Mouse (Mus musculus) retina, adult 2 months (tissue): ENCODE results near the gene Iqck.

Source experiments
- DNase-seq: peaks from one replicate; pipeline ENCODE4 v3.0.0-alpha.2; 2012; ENCODE audit warnings: low read depth, low spot score

Gene Iqck

GRCm38 (mm10) chr7:118986369-118986768, 130.8 kb downstream of the Iqck start:
- DNase-seq = no peak

GRCm38 (mm10) chr7:118989275-118989856, 133.8 kb downstream of the Iqck start:
- DNase-seq = no peak

- no peak for DNase-seq
These were observed 134.7 kb downstream of the Iqck start for GRCm38 (mm10) chr7:118990282-118990681.

- no peak for DNase-seq
These were observed 135.9 kb downstream of the Iqck start for GRCm38 (mm10) chr7:118991341-118991884.

GRCm38 (mm10) chr7:118992080-118992560, 136.6 kb downstream of the Iqck start:
- DNase-seq = no peak

GRCm38 (mm10) chr7:118992623-118993405, 137.3 kb downstream of the Iqck start:
- no peak for DNase-seq

GRCm38 (mm10) chr7:118993597-118994230, 138.2 kb downstream of the Iqck start:
- no peak for DNase-seq

GRCm38 (mm10) chr7:118994231-118994842, 138.8 kb downstream of the Iqck start:
- DNase-seq = no peak

GRCm38 (mm10) chr7:118995007-118995406, 139.5 kb downstream of the Iqck start, which contains the start of gene Gprc5b:
Gene Gprc5b (minus strand): TSS chr7:118995211.
- DNase-seq = peak; percentile 33

GRCm38 (mm10) chr7:118995671-118996070, 140.1 kb downstream of the Iqck start:
- no peak for DNase-seq

GRCm38 (mm10) chr7:118996137-118996837, 140.7 kb downstream of the Iqck start:
- peak; percentile 60 for DNase-seq

- DNase-seq = no peak
These were observed 144.3 kb downstream of the Iqck start for GRCm38 (mm10) chr7:118999857-119000256.

- DNase-seq = no peak
These were observed 146.4 kb downstream of the Iqck start for GRCm38 (mm10) chr7:119001965-119002364.

- no peak for DNase-seq
These were observed 146.9 kb downstream of the Iqck start for GRCm38 (mm10) chr7:119002501-119002900.

- peak; percentile 40 for DNase-seq
These were observed 155.4 kb downstream of the Iqck start for GRCm38 (mm10) chr7:119010854-119011529.

GRCm38 (mm10) chr7:119015736-119016135, 160.2 kb downstream of the Iqck start:
- no peak for DNase-seq

GRCm38 (mm10) chr7:119019537-119019936, 164.0 kb downstream of the Iqck start:
- DNase-seq = no peak
